Mouse (Mus musculus) myocyte (in vitro differentiated cells): Measurements from ENCODE around the gene Arid5b. TPM values are rescaled to one million over a fixed set of nuclear protein-coding genes. Genes with fewer than 3 reads are reported as not detected.

Experiments
- H3K27me3 ChIP-seq: one replicate; pipeline ENCODE4 v1.6.1; 2011; ENCODE audit not compliant: control insufficient read depth, insufficient read depth, insufficient read length
- H3K36me3 ChIP-seq: one replicate; pipeline ENCODE4 v1.6.1; 2011; ENCODE audit not compliant: control insufficient read depth, insufficient read depth
- H3K4me2 ChIP-seq: one replicate; pipeline ENCODE4 v1.6.1; 2011; ENCODE audit warnings: low read depth, control low read depth
- H3K4me3 ChIP-seq: one replicate; pipeline ENCODE4 v1.5.1; 2011; ENCODE audit warnings: mild to moderate bottlenecking, control low read depth, moderate library complexity
- H3K79me2 ChIP-seq: one replicate; pipeline ENCODE4 v1.6.1; 2011; ENCODE audit not compliant: control insufficient read depth, insufficient read depth
- H3ac ChIP-seq: one replicate; pipeline ENCODE4 v1.6.1; 2011; ENCODE audit not compliant: control insufficient read depth, insufficient read length
- CEBPB ChIP-seq: IDR thresholded peaks from 2 replicates; pipeline ENCODE4 v1.6.1; 2011; ENCODE audit warnings: mild to moderate bottlenecking, moderate library complexity; ENCODE audit not compliant: poor library complexity, insufficient read depth, severe bottlenecking
- E2F4 ChIP-seq: IDR thresholded peaks from one replicate; pipeline ENCODE4 v1.6.1; 2011; ENCODE audit warnings: mild to moderate bottlenecking, control low read depth, moderate library complexity; ENCODE audit not compliant: insufficient read depth
- MAX ChIP-seq: IDR thresholded peaks from one replicate; pipeline ENCODE4 v1.6.1; 2011; ENCODE audit warnings: low read depth, mild to moderate bottlenecking, control low read depth
- MYOD1 ChIP-seq, 3 experiments: IDR thresholded peaks; one replicate each; pipeline ENCODE4 v1.6.1; 2011; ENCODE audit warnings: control low read depth in 2 of 3, low read depth in 2 of 3, mild to moderate bottlenecking in 2 of 3, moderate library complexity in 1 of 3; ENCODE audit not compliant: insufficient read length in 2 of 3, control insufficient read depth in 1 of 3
- MYOG ChIP-seq, 3 experiments: IDR thresholded peaks; one replicate each; pipeline ENCODE4 v1.6.1; 2011; ENCODE audit warnings: control low read depth in 2 of 3, low read depth in 2 of 3, mild to moderate bottlenecking in 2 of 3; ENCODE audit not compliant: insufficient read length in 2 of 3, control insufficient read depth in 1 of 3, insufficient read depth in 1 of 3
- POLR2A ChIP-seq: IDR thresholded peaks from one replicate; pipeline ENCODE4 v1.6.1; 2011; ENCODE audit warnings: low read depth, mild to moderate bottlenecking, control low read depth, moderate library complexity; ENCODE audit not compliant: insufficient read length
- POLR2AphosphoS2 ChIP-seq: IDR thresholded peaks from one replicate; pipeline ENCODE4 v1.6.1; 2011; ENCODE audit warnings: low read depth, control low read depth; ENCODE audit not compliant: insufficient read length
- REST ChIP-seq: IDR thresholded peaks from one replicate; pipeline ENCODE4 v1.6.1; 2011; ENCODE audit warnings: mild to moderate bottlenecking, control low read depth, moderate library complexity; ENCODE audit not compliant: insufficient read depth, insufficient read length
- SRF ChIP-seq: IDR thresholded peaks from one replicate; pipeline ENCODE4 v1.6.1; 2011; ENCODE audit warnings: low read depth; ENCODE audit not compliant: control insufficient read depth, insufficient read length
- TCF12 ChIP-seq: IDR thresholded peaks from one replicate; pipeline ENCODE4 v1.6.1; 2011; ENCODE audit warnings: mild to moderate bottlenecking, control low read depth; ENCODE audit not compliant: poor library complexity, insufficient read depth, severe bottlenecking
- TCF3 ChIP-seq: IDR thresholded peaks from one replicate; pipeline ENCODE4 v1.6.1; 2011; ENCODE audit warnings: low read depth, control low read depth; ENCODE audit not compliant: insufficient read length
- USF1 ChIP-seq: IDR thresholded peaks from one replicate; pipeline ENCODE4 v1.6.1; 2011; ENCODE audit warnings: low read depth, mild to moderate bottlenecking, control low read depth, moderate library complexity
- polyA plus RNA-seq: library from polyadenylated mRNA; unstranded; fragments of >200 nt; fragmentation: generic; extraction: Trizol; gene quantifications from one replicate; pipeline ENCODE4 v1.2.1, GENCODE M21; 2012; ENCODE audit warnings: missing spikeins

Gene Arid5b
- polyA plus RNA-seq, 1 experiment, result 7.7 TPM

DNA sequence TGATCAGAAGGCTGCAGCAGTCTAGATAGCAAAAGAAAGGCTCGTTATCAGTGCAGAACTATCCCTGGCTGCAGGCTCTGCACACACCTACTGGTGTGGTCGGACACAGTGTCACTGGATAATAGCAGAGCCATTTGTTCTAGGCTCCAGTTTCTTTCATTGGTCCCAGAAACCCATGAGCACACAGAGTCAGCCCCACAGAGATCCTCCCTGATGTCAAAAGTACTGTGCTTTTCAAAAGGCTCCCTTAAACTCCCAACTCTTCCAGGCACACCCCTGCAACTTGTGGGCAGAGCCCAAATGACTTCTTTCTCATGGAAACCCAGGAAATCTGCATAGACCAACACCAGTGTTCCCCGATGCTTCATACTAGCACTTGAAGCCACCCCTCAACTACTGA is 163.6 kb downstream of the Arid5b start:
- Histone ChIP-seq H3K36me3 (peaks cover 6% of the 10 kb centered on the region), H3K27me3 (no peaks in the 10 kb centered on the region), H3ac (no peak overlapping the region), H3K4me3 (no peak overlapping the region), H3K79me2 (no peaks in the 10 kb centered on the region), H3K4me2 (no peak overlapping the region)
- TF ChIP-seq REST (no peak), MYOG (IDR thresholded peaks at IDR 0.05; ENCODE audit: control insufficient read depth in 1 of 3, insufficient read depth in 1 of 3, insufficient read length in 2 of 3, low read depth in 2 of 3) (no peak), MAX (no peak)

DNA sequence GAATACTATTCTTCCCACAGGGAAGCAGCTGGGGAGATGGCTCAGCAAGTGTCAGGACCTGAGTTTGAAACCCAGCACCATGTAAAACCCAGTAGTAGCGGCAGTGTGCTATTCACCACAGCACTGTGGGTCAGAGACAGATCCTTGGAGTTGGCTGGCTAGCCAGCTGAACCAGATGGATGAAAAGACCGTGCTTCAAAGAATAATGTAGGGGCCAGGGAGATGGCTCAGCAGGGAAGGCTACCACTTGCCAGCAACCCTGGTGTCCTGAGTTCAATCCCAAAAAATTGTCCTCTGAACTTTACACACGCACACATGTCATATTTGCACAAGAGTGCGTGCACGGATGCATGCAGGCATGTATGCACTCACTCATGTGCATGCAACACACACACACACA is 164.9 kb downstream of the Arid5b start:
- Histone ChIP-seq H3K79me2 (no peaks in the 10 kb centered on the region), H3K4me3 (no peak overlapping the region), H3K36me3 (peaks cover 6% of the 10 kb centered on the region), H3K27me3 (no peaks in the 10 kb centered on the region), H3ac (no peak overlapping the region), H3K4me2 (no peak overlapping the region)
- no peak for TF ChIP-seq TCF3
- no peak for TF ChIP-seq USF1
- TF ChIP-seq POLR2A, result no peak
- TF ChIP-seq E2F4, result no peak
- no peak for TF ChIP-seq MYOD1 (IDR thresholded peaks at IDR 0.05; ENCODE audit: control insufficient read depth in 1 of 3, insufficient read length in 2 of 3, low read depth in 2 of 3)
- TF ChIP-seq SRF, result no peak
- no peak for TF ChIP-seq MYOG (IDR thresholded peaks at IDR 0.05; ENCODE audit: control insufficient read depth in 1 of 3, insufficient read depth in 1 of 3, insufficient read length in 2 of 3, low read depth in 2 of 3)
- no peak for TF ChIP-seq POLR2AphosphoS2
- TF ChIP-seq TCF12, result no peak
- TF ChIP-seq MAX, result no peak
- TF ChIP-seq REST, result no peak
- no peak for TF ChIP-seq CEBPB

DNA sequence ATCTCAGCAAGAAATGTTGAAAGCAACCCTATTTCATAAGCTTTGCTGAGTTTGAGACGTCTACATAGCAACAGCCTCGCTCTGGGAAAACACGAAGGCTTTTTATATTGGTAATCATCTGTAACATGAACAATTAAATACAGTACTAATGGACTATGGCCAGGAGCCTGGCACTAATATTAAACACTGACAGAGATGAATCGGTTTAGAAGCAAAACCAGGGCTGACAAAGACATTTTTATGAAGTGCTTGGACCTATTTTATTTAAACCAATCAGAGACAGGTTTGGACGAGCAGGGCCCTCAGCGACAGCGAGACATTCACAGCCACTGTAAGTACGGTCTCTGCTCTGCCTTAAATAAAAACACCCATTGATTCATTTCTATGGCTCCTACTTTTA is 165.6 kb downstream of the Arid5b start:
- Histone ChIP-seq H3K4me2 (no peak overlapping the region), H3K79me2 (no peaks in the 10 kb centered on the region), H3K27me3 (no peaks in the 10 kb centered on the region), H3K4me3 (no peak overlapping the region), H3K36me3 (peaks cover 11% of the 10 kb centered on the region), H3ac (no peak overlapping the region)
- no peak for TF ChIP-seq MYOD1 (IDR thresholded peaks at IDR 0.05; ENCODE audit: control insufficient read depth in 1 of 3, insufficient read length in 2 of 3, low read depth in 2 of 3)
- TF ChIP-seq POLR2AphosphoS2, result no peak

DNA sequence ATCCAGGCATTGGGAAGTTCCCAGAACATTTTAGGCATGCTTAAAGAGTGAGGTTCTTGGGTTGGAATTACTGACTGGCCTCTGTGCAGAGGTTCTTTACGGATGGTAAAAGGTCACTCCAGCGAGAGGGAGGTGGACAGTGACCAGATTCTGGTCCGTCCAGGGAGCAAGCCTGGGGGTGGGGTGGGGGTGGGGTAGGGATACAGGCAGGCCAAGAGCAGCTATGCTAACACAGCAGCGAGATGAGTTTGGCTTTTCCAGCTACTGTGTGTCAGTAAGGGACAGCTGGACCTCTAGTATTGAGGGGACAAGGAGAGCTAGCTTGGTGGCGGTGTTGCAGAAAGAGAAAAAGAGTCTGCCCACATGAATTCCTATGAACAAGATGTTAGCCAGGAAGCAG is 167.9 kb downstream of the Arid5b start:
- no peak for TF ChIP-seq CEBPB
- TF ChIP-seq TCF12, result no peak
- H3K4me3 ChIP-seq, result no peak overlapping the region
- H3ac ChIP-seq, result no peak overlapping the region
- H3K4me2 ChIP-seq, result no peak overlapping the region
- H3K36me3 ChIP-seq, result peaks cover 13% of the 10 kb centered on the region
- H3K79me2 ChIP-seq, result no peaks in the 10 kb centered on the region
- no peaks in the 10 kb centered on the region for H3K27me3 ChIP-seq

- no peaks in the 10 kb centered on the region for H3K79me2 ChIP-seq
- no peak overlapping the region for H3ac ChIP-seq
- H3K4me3 ChIP-seq, result no peak overlapping the region
- TF ChIP-seq TCF3 (no peak), POLR2AphosphoS2 (no peak)
- H3K4me2 ChIP-seq, result no peak overlapping the region
- no peaks in the 10 kb centered on the region for H3K27me3 ChIP-seq
- H3K36me3 ChIP-seq, result peaks cover 13% of the 10 kb centered on the region
Observed at GRCm38 (mm10) chr10:68110182-68110581, 168.4 kb downstream of the Arid5b start.

- no peaks in the 10 kb centered on the region for H3K79me2 ChIP-seq
- peaks cover 13% of the 10 kb centered on the region for H3K36me3 ChIP-seq
- H3K4me2 ChIP-seq, result no peak overlapping the region
- H3ac ChIP-seq, result no peak overlapping the region
- H3K27me3 ChIP-seq, result no peaks in the 10 kb centered on the region
- TF ChIP-seq SRF, result no peak
- TF ChIP-seq MYOD1 (IDR thresholded peaks at IDR 0.05; ENCODE audit: control insufficient read depth in 1 of 3, insufficient read length in 2 of 3, low read depth in 2 of 3), result no peak
- no peak for TF ChIP-seq TCF12
- no peak for TF ChIP-seq E2F4
- TF ChIP-seq POLR2AphosphoS2, result no peak
- no peak for TF ChIP-seq MYOG (IDR thresholded peaks at IDR 0.05; ENCODE audit: control insufficient read depth in 1 of 3, insufficient read depth in 1 of 3, insufficient read length in 2 of 3, low read depth in 2 of 3)
- TF ChIP-seq REST, result no peak
- TF ChIP-seq USF1, result no peak
- no peak for TF ChIP-seq TCF3
- no peak for TF ChIP-seq CEBPB
- no peak for TF ChIP-seq POLR2A
- TF ChIP-seq MAX, result no peak
- H3K4me3 ChIP-seq, result no peak overlapping the region
Observed at GRCm38 (mm10) chr10:68109651-68110050, 168.9 kb downstream of the Arid5b start.
